Mouse (Mus musculus) midbrain, embryonic 11.5 days (tissue): Measurements from ENCODE around the gene Prrc2b. TPM values are rescaled to one million over a fixed set of nuclear protein-coding genes. Genes with fewer than 3 reads are reported as not detected.

Experiments used
- ATAC-seq: fragments of 200-750 bp; cut with Nextera tagmentation; 2 replicates; pipeline ENCODE4 v1.8.0; 2017; ENCODE audit warnings: moderate TSS enrichment, moderate library complexity; ENCODE audit not compliant: low FRiP score
- DNase-seq: peaks from one replicate; pipeline ENCODE4 v3.0.0; 2015; ENCODE audit warnings: low spot score; ENCODE audit errors: missing footprints
- H3K27ac ChIP-seq: fragments of 300-500 bp; sonication (generic); 2 replicates; pipeline ENCODE4 v1.5.1; 2014; ENCODE audit warnings: low read depth, low read length
- H3K27me3 ChIP-seq: fragments of 300-500 bp; sonication (generic); 2 replicates; pipeline ENCODE4 v1.6.1; 2014; ENCODE audit warnings: mild to moderate bottlenecking, low read length, moderate library complexity, mixed read lengths; ENCODE audit not compliant: control insufficient read depth, insufficient read depth
- H3K36me3 ChIP-seq: fragments of 300-500 bp; sonication (generic); 2 replicates; pipeline ENCODE4 v1.6.1; 2014; ENCODE audit warnings: mild to moderate bottlenecking, low read length, moderate library complexity, mixed read lengths; ENCODE audit not compliant: control insufficient read depth, insufficient read depth
- H3K4me1 ChIP-seq: fragments of 300-500 bp; sonication (generic); 2 replicates; pipeline ENCODE4 v1.6.1; 2014; ENCODE audit warnings: low read length; ENCODE audit not compliant: control insufficient read depth, insufficient read depth
- H3K4me2 ChIP-seq: fragments of 300-500 bp; sonication (generic); 2 replicates; pipeline ENCODE4 v1.6.1; 2014; ENCODE audit warnings: mild to moderate bottlenecking, moderate library complexity
- H3K4me3 ChIP-seq: fragments of 300-500 bp; sonication (generic); 2 replicates; pipeline ENCODE4 v1.5.1; 2014; ENCODE audit warnings: low read depth, low read length
- H3K9ac ChIP-seq: fragments of 300-500 bp; sonication (generic); 2 replicates; pipeline ENCODE4 v1.6.1; 2014; ENCODE audit warnings: low read length
- H3K9me3 ChIP-seq: fragments of 300-500 bp; sonication (generic); 2 replicates; pipeline ENCODE4 v1.6.1; 2016; ENCODE audit warnings: low read length; ENCODE audit not compliant: control insufficient read depth
- WGBS: fragments of 180-500 bp; shearing (Covaris S2); extraction: QIAGEN DNeasy Blood & Tissue Kit; methylation state at CpG from one replicate; pipeline ENCODE4 v1.1.7; 2014; 5-methylcytosine and 5-hydroxymethylcytosine counted together
- polyA plus RNA-seq: library from polyadenylated mRNA; unstranded; fragments of >200 nt; fragmentation: Nextera tagmentation; extraction: Ambion mirVana; gene quantifications from 2 replicates; pipeline ENCODE4 v1.2.1, GENCODE M21; 2014

The Prrc2b gene
- polyA plus RNA-seq, 1 experiment from 2014 or later: 64.1 TPM

DNA sequence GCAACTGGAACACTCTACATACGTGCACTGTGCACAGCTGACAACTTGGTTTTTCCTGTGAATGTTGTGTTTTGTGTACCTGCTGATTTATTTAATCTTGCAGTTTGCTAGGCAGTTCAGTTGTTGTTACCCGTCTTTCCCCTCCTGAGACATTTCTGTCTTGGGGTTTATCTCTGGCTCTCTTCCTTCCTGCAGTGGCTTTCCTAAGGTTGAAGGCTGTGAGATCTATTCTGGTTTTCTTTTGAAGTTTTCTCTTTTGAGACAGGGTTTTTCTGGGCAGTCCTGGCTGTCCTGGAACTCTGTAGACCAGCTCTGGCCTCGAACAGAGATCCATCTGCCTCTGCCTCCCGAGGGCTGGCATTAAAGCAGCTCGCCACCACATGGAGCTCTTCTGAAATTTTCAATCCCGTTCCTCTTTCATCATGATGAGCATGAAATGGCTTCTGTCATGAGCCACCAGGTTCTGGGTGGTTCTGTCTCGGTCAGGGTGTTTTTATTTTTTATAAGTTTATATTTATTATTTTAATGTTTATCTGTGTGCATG, 4.2 kb downstream of the Prrc2b start:
- H3K4me1 ChIP-seq: peaks cover 61% of the 10 kb centered on the region
- no peaks in the 10 kb centered on the region for H3K9me3 ChIP-seq
- ATAC-seq (no peak), DNase-seq (no peak)
- no peaks in the 10 kb centered on the region for H3K27me3 ChIP-seq
- H3K4me2 ChIP-seq: peak overlapping the region; percentile 99
- H3K27ac ChIP-seq: no peak overlapping the region; the same call in 1 of the 2 replicates
- H3K4me3 ChIP-seq: no peak overlapping the region
- 53% methylated on average over 7 of the region's 7 CpGs for WGBS
- H3K9ac ChIP-seq: 0 out of 2 replicates have a peak overlapping the region, but pooled peaks have one; percentile 28
- no peaks in the 10 kb centered on the region for H3K36me3 ChIP-seq

DNA sequence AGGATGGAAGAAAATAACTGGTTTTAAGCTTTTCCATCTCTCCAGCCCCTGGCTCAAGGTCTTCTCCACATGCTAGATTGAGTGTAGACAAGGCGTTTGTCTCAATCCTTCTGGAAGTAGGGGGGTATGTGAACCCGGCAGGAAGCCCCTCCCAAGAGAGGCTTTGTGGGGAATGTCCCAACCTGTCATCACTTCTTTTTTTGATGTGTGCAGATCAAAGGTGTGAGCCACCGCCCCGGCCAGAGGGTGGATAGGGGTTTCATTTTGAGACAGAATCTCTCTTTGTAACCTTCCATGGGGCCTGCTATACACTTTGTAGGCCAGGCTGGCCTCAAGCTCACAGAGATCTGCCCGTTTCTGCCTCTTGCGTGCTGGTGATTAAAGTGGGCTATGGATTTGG, 4.7 kb downstream of the Prrc2b start:
- WGBS: 78% methylated on average over 6 of the region's 6 CpGs
- Histone ChIP-seq H3K27ac (no peak overlapping the region), H3K27me3 (no peaks in the 10 kb centered on the region), H3K4me3 (no peak overlapping the region), H3K9ac (0 out of 2 replicates have a peak overlapping the region, but pooled peaks have one; percentile 28), H3K4me2 (no peak overlapping the region), H3K36me3 (peaks cover 2% of the 10 kb centered on the region; the same call in 1 of the 2 replicates), H3K4me1 (peaks cover 61% of the 10 kb centered on the region), H3K9me3 (no peaks in the 10 kb centered on the region)
- ATAC-seq: no peak
- DNase-seq: no peak

DNA sequence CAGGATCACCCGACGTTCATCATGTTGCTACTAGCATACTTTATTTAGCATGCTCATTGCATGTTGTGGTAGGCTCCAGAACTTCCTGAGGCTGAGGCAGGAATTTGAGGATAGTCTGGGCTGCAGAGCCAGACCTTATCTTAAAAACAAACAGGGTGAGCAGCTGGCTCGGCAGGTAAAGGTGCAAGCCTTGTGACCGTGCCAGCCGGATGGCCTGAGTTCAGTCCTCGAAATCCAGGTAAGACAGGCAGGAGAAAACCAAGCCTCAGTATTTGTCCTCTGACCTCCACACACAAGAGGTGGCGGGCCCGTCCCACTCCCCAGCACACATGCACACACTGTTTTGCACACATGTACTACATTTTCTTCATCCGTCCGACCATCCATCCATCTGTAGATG, 5.8 kb downstream of the Prrc2b start:
- 79% methylated on average over 10 of the region's 10 CpGs for WGBS
- ATAC-seq (no peak), DNase-seq (no peak)
- H3K4me3 ChIP-seq: no peak overlapping the region
- H3K9me3 ChIP-seq: no peaks in the 10 kb centered on the region
- H3K36me3 ChIP-seq: peaks cover 2% of the 10 kb centered on the region; the same call in 1 of the 2 replicates
- peak overlapping the region; percentile 33; the same call in 1 of the 2 replicates for H3K9ac ChIP-seq
- peaks cover 61% of the 10 kb centered on the region for H3K4me1 ChIP-seq
- peak overlapping the region; percentile 41 for H3K27ac ChIP-seq
- peak overlapping the region; percentile 19; the same call in 1 of the 2 replicates for H3K4me2 ChIP-seq
- H3K27me3 ChIP-seq: no peaks in the 10 kb centered on the region

DNA sequence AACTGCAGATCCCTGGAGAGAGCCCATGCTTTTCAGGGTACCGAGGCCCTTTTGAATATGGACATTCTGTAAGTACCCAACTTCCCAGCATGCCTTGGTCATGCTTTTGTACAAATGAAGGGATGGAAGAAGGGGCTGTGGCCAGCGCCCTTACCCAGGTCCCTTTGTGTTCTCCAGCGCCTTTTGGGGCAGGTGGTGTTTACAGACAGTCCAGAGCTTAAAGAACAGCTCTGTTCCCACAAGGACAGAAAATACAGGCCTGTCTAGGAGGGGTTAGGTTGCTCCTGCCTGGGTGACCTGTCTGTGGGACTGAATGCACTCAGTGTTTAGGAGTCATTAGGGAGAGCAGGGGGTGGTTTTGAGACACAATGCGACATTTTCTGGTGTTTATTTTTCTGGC, 6.4 kb downstream of the Prrc2b start:
- Histone ChIP-seq H3K4me2 (peak overlapping the region; percentile 19), H3K27ac (peak overlapping the region; percentile 41), H3K9ac (peak overlapping the region; percentile 33), H3K36me3 (peaks cover 2% of the 10 kb centered on the region; the same call in 1 of the 2 replicates), H3K4me1 (peaks cover 59% of the 10 kb centered on the region), H3K4me3 (no peak overlapping the region), H3K27me3 (no peaks in the 10 kb centered on the region), H3K9me3 (no peaks in the 10 kb centered on the region)
- DNase-seq: no peak
- ATAC-seq: 0 out of 2 replicates have a peak, but pooled peaks have one; percentile 28
- 22% methylated on average over 4 of the region's 4 CpGs for WGBS

DNA sequence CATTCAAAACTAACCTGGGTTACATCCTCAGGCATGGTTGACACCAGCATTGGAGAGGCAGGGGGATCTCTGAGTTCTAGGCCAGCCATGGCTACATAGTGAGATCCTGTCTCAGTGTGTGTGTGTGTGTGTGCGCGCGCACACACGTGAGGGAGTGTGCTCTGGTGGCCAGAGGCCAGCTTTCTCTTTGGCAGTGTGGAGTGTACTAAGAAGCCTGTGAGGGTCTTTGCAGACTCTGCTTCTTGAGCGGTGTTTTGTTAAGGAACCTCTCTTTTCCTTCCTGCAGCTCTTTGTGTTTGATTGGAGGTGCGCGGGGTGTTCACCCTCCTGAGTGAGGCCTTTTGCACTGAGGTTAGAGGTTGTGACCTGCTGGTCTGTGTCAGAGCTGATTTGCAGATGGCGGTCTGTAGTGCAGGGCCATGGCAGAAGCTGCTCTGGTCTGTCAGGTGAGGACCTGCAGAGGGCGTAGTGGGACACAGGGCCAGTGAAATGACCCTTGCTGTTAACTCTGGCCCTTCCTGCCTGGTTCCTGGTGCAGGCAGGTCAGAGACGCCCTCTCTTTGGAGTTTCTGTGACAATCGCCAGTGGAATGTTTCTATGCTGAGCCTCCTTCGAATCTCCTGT, 7.8 kb downstream of the Prrc2b start:
- Histone ChIP-seq H3K4me3 (no peak overlapping the region), H3K27ac (no peak overlapping the region), H3K27me3 (no peaks in the 10 kb centered on the region), H3K4me1 (peaks cover 45% of the 10 kb centered on the region), H3K9ac (no peak overlapping the region), H3K36me3 (peaks cover 2% of the 10 kb centered on the region; the same call in 1 of the 2 replicates), H3K4me2 (no peak overlapping the region), H3K9me3 (no peaks in the 10 kb centered on the region)
- no peak for ATAC-seq
- DNase-seq: no peak
- WGBS: 66% methylated on average over 12 of the region's 12 CpGs

DNA sequence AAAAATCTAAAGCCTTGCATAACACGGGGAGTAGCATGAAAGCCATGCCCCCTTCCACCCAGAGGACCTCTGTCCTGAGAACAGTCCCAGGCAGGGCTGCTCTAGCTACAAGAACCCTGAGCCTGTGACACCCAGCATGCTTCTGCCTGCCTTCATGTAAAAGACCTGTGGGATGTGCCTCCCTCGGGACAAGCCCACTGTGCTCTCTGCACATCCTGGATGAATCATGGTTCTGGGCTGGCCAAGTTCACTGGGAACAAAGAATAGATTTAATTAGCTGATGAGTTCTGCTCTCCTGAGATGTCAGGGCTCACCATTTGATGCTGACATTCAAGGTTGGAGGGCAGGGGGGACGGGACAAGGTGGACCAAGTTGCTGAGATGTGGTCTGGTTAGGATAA, 9.6 kb downstream of the Prrc2b start:
- Histone ChIP-seq H3K27me3 (no peaks in the 10 kb centered on the region), H3K9me3 (no peaks in the 10 kb centered on the region), H3K4me3 (no peak overlapping the region), H3K4me1 (peaks cover 27% of the 10 kb centered on the region), H3K27ac (no peak overlapping the region), H3K36me3 (peaks cover 2% of the 10 kb centered on the region; the same call in 1 of the 2 replicates), H3K9ac (no peak overlapping the region), H3K4me2 (no peak overlapping the region)
- ATAC-seq (no peak), DNase-seq (no peak)
- WGBS: 92% methylated on average over 3 of the region's 3 CpGs

DNA sequence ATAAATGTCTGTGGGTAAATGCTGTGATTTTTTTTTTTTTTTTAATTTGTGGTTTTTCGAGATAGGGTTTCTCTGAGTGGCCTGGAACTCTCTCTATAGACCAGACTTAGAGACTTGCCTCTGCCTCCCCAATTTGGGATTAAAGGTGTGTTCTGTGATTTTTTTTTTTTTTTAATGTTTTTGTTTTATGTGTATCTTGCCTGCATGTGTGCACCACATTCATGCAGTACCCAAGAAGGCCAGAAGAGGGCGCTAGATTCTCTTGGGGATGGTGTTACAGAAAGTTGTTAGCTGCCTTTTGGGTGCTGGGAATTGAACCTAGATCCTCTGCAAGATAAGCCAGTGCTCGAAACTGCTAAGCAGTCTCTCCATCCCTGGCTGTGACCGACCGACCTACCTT, 10.1 kb downstream of the Prrc2b start:
- no peak overlapping the region for H3K4me3 ChIP-seq
- no peaks in the 10 kb centered on the region for H3K27me3 ChIP-seq
- H3K4me1 ChIP-seq: peaks cover 24% of the 10 kb centered on the region
- H3K27ac ChIP-seq: no peak overlapping the region
- no peak for ATAC-seq
- H3K9ac ChIP-seq: no peak overlapping the region
- no peak overlapping the region for H3K4me2 ChIP-seq
- no peaks in the 10 kb centered on the region for H3K9me3 ChIP-seq
- H3K36me3 ChIP-seq: peaks cover 2% of the 10 kb centered on the region; the same call in 1 of the 2 replicates
- no peak for DNase-seq
- 83% methylated on average over 5 of the region's 5 CpGs for WGBS

DNA sequence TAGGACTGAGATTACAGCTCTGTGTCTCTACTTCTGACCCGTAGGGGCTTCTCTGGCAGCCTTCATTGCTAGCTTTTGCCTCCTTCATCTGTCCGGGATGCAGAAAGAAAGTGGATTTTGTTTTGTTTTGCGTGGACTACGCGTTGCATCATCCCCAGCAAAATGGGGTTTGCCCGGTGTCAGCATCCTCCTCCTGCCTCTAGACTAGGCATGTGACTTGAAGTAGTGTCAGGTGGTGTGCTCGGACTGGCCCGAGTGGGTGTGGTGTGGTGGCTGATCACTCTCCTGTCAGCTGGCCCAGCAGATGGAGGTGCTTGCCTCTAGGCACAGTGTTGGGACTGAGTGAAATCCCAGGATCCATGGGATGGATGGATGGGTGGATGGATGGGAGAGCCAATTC, 11.2 kb downstream of the Prrc2b start:
- ATAC-seq: no peak
- Histone ChIP-seq H3K27ac (no peak overlapping the region), H3K4me3 (no peak overlapping the region), H3K4me2 (no peak overlapping the region), H3K36me3 (peaks cover 2% of the 10 kb centered on the region; the same call in 1 of the 2 replicates), H3K27me3 (no peaks in the 10 kb centered on the region), H3K9ac (no peak overlapping the region), H3K4me1 (peaks cover 23% of the 10 kb centered on the region), H3K9me3 (no peaks in the 10 kb centered on the region)
- DNase-seq: no peak
- 94% methylated on average over 8 of the region's 8 CpGs for WGBS

DNA sequence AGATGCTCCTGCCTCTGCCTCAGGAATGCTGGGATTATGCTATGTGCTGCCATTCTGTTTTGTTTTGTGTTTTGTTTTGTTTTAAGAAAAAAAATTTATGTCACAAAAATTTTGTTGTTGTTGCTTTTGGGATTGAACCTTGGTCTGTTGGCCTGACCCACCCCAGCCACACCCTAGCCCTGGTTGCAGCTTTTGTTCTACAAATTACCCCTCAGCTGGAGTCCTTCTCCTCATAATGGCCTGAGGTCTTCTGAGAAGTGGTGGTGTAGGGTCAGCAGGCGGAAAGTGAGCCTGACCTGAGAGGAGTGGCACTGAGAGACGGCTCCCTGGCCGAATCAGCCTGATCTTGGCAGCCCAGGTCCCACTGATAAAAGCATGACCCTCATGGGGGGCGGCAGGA, 11.8 kb downstream of the Prrc2b start:
- Histone ChIP-seq H3K4me2 (no peak overlapping the region), H3K9ac (no peak overlapping the region), H3K4me3 (no peak overlapping the region), H3K4me1 (peaks cover 23% of the 10 kb centered on the region), H3K27me3 (no peaks in the 10 kb centered on the region), H3K36me3 (peaks cover 2% of the 10 kb centered on the region; the same call in 1 of the 2 replicates), H3K27ac (no peak overlapping the region), H3K9me3 (no peaks in the 10 kb centered on the region)
- WGBS: 86% methylated on average over 4 of the region's 4 CpGs
- no peak for DNase-seq
- ATAC-seq: no peak
